Mouse (Mus musculus) olfactory bulb, adult 2 months (tissue): ENCODE data around the gene Helt.

Experiments used
- CTCF ChIP-seq: fragments of 200-500 bp; IDR thresholded peaks from 2 replicates; pipeline ENCODE4 v1.5.1; 2012; ENCODE audit warnings: low read depth, mild to moderate bottlenecking, low read length, moderate library complexity; ENCODE audit not compliant: insufficient read depth
- POLR2A ChIP-seq: fragments of 200-500 bp; IDR thresholded peaks from 2 replicates; pipeline ENCODE4 v1.6.1; 2012; ENCODE audit warnings: mild to moderate bottlenecking, low read depth, low read length, moderate library complexity; ENCODE audit not compliant: insufficient read depth

GRCm38 (mm10) chr8:46317161-46317560 lies 22.7 kb upstream of the Helt start:
- no peak for TF ChIP-seq CTCF
- no peak for TF ChIP-seq POLR2A
